Mouse (Mus musculus): ENCODE data around the gene BC025920. TPM values are rescaled to one million over a fixed set of nuclear protein-coding genes. Genes with fewer than 3 reads are reported as not detected.

The BC025920 gene
- polyA plus RNA-seq (2012; ENCODE audit: insufficient read depth, low replicate concordance): not detected in 2 replicates

GRCm38 (mm10) chr10:81605974-81606751, at the start of gene BC025920:
Gene BC025920, plus strand, starts transcription at chr10:81606270.
- TF ChIP-seq FLI1 (IDR thresholded peaks at IDR 0.05; ENCODE audit: low read length) (peak; percentile 96; the same call in 1 of the 2 replicates), GATA1 (IDR thresholded peaks at IDR 0.05; ENCODE audit: borderline replicate concordance, low read length) (no peak)
- H3K27me3 ChIP-seq (replicated peaks): peaks cover 2% of the 10 kb centered on the region
- H3K4me1 ChIP-seq: peaks cover 78% of the 10 kb centered on the region
- H3K36me3 ChIP-seq (replicated peaks; ENCODE audit: low read length): peaks cover 23% of the 10 kb centered on the region
- H3K9me3 ChIP-seq: peaks cover 12% of the 10 kb centered on the region
- H3K4me3 ChIP-seq (replicated peaks): peak within 1 kb of the TSS; percentile 91

- Histone ChIP-seq H3K27me3 (replicated peaks) (no peaks in the 10 kb centered on the region), H3K36me3 (replicated peaks; ENCODE audit: low read length) (peaks cover 3% of the 10 kb centered on the region), H3K4me1 (peaks cover 33% of the 10 kb centered on the region), H3K4me3 (replicated peaks) (no peak overlapping the region), H3K9me3 (peaks cover 4% of the 10 kb centered on the region; the same call in 1 of the 2 replicates)
- TF ChIP-seq GATA1 (IDR thresholded peaks at IDR 0.05; ENCODE audit: borderline replicate concordance, low read length) (no peak), FLI1 (IDR thresholded peaks at IDR 0.05; ENCODE audit: low read length) (no peak)
Observed at GRCm38 (mm10) chr10:81556282-81556681, 49.8 kb upstream of the BC025920 start.

GRCm38 (mm10) chr10:81557491-81557890, 48.6 kb upstream of the BC025920 start:
- Histone ChIP-seq H3K36me3 (replicated peaks; ENCODE audit: low read length) (peaks cover 15% of the 10 kb centered on the region), H3K4me1 (peaks cover 32% of the 10 kb centered on the region), H3K9me3 (peaks cover 4% of the 10 kb centered on the region; the same call in 1 of the 2 replicates), H3K4me3 (replicated peaks) (no peak overlapping the region), H3K27me3 (replicated peaks) (no peaks in the 10 kb centered on the region)
- no peak for TF ChIP-seq FLI1 (IDR thresholded peaks at IDR 0.05; ENCODE audit: low read length)

GRCm38 (mm10) chr10:81559163-81559626, 46.9 kb upstream of the BC025920 start, which contains the start of gene Aes:
Gene Aes, plus strand, starts transcription at chr10:81559488.
- Histone ChIP-seq H3K9me3 (no peaks in the 10 kb centered on the region), H3K27me3 (replicated peaks) (no peaks in the 10 kb centered on the region), H3K4me1 (peaks cover 49% of the 10 kb centered on the region), H3K4me3 (replicated peaks) (peak within 1 kb of the TSS; percentile 99), H3K36me3 (replicated peaks; ENCODE audit: low read length) (peaks cover 32% of the 10 kb centered on the region)
- TF ChIP-seq FLI1 (IDR thresholded peaks at IDR 0.05; ENCODE audit: low read length) (no peak), GATA1 (IDR thresholded peaks at IDR 0.05; ENCODE audit: borderline replicate concordance, low read length) (no peak)

GRCm38 (mm10) chr10:81559627-81560539, 46.2 kb upstream of the BC025920 start:
- Histone ChIP-seq H3K27me3 (replicated peaks) (no peaks in the 10 kb centered on the region), H3K36me3 (replicated peaks; ENCODE audit: low read length) (peaks cover 39% of the 10 kb centered on the region), H3K9me3 (no peaks in the 10 kb centered on the region), H3K4me3 (replicated peaks) (peak overlapping the region; percentile 99), H3K4me1 (peaks cover 55% of the 10 kb centered on the region)
- TF ChIP-seq GATA1 (IDR thresholded peaks at IDR 0.05; ENCODE audit: borderline replicate concordance, low read length): no peak
- no peak for TF ChIP-seq FLI1 (IDR thresholded peaks at IDR 0.05; ENCODE audit: low read length)

- Histone ChIP-seq H3K36me3 (replicated peaks; ENCODE audit: low read length) (peaks cover 49% of the 10 kb centered on the region), H3K9me3 (no peaks in the 10 kb centered on the region), H3K27me3 (replicated peaks) (no peaks in the 10 kb centered on the region), H3K4me3 (replicated peaks) (peak overlapping the region; percentile 99), H3K4me1 (peaks cover 64% of the 10 kb centered on the region)
- TF ChIP-seq FLI1 (IDR thresholded peaks at IDR 0.05; ENCODE audit: low read length) (no peak), GATA1 (IDR thresholded peaks at IDR 0.05; ENCODE audit: borderline replicate concordance, low read length) (no peak)
Observed at GRCm38 (mm10) chr10:81560719-81561459, 45.2 kb upstream of the BC025920 start.

- Histone ChIP-seq H3K4me1 (peaks cover 68% of the 10 kb centered on the region), H3K36me3 (replicated peaks; ENCODE audit: low read length) (peaks cover 64% of the 10 kb centered on the region), H3K27me3 (replicated peaks) (no peaks in the 10 kb centered on the region), H3K9me3 (no peaks in the 10 kb centered on the region), H3K4me3 (replicated peaks) (peak overlapping the region; percentile 46)
- TF ChIP-seq FLI1 (IDR thresholded peaks at IDR 0.05; ENCODE audit: low read length): no peak
- no peak for TF ChIP-seq GATA1 (IDR thresholded peaks at IDR 0.05; ENCODE audit: borderline replicate concordance, low read length)
Observed at GRCm38 (mm10) chr10:81562411-81562810, 43.7 kb upstream of the BC025920 start.

GRCm38 (mm10) chr10:81563481-81563880, 42.6 kb upstream of the BC025920 start:
- TF ChIP-seq FLI1 (IDR thresholded peaks at IDR 0.05; ENCODE audit: low read length) (no peak), GATA1 (IDR thresholded peaks at IDR 0.05; ENCODE audit: borderline replicate concordance, low read length) (no peak)
- Histone ChIP-seq H3K9me3 (no peaks in the 10 kb centered on the region), H3K4me1 (peaks cover 70% of the 10 kb centered on the region), H3K27me3 (replicated peaks) (no peaks in the 10 kb centered on the region), H3K4me3 (replicated peaks) (no peak overlapping the region), H3K36me3 (replicated peaks; ENCODE audit: low read length) (peaks cover 68% of the 10 kb centered on the region)

- peaks cover 68% of the 10 kb centered on the region for H3K36me3 ChIP-seq (replicated peaks; ENCODE audit: low read length)
- H3K4me1 ChIP-seq: peaks cover 71% of the 10 kb centered on the region
- H3K9me3 ChIP-seq: no peaks in the 10 kb centered on the region
- no peak overlapping the region for H3K4me3 ChIP-seq (replicated peaks)
- H3K27me3 ChIP-seq (replicated peaks): no peaks in the 10 kb centered on the region
- TF ChIP-seq GATA1 (IDR thresholded peaks at IDR 0.05; ENCODE audit: borderline replicate concordance, low read length) (no peak), FLI1 (IDR thresholded peaks at IDR 0.05; ENCODE audit: low read length) (no peak)
Observed at GRCm38 (mm10) chr10:81564216-81564615, 41.9 kb upstream of the BC025920 start.

All from megakaryocyte, embryonic 14.5 days (primary cell).